Mouse (Mus musculus) intestine, embryonic 14.5 days (tissue): ENCODE measurements around the gene Sytl4. TPM values are rescaled to one million over a fixed set of nuclear protein-coding genes. Genes with fewer than 3 reads are reported as not detected.

Experiments
- ATAC-seq: fragments of 200-750 bp; cut with Nextera tagmentation; replicated peaks from 2 replicates; pipeline ENCODE4 v1.8.0; 2017; ENCODE audit warnings: low read depth, moderate number of reproducible peaks, moderate TSS enrichment, moderate library complexity; ENCODE audit not compliant: low FRiP score, low TSS enrichment
- DNase-seq: peaks from one replicate; pipeline ENCODE4 v3.0.0-alpha.2; 2018; ENCODE audit warnings: low spot score
- H3K27ac ChIP-seq: fragments of 300-500 bp; sonication (generic); 2 replicates; pipeline ENCODE4 v1.5.1; 2014; ENCODE audit warnings: low read depth, mild to moderate bottlenecking, control low read depth
- H3K27me3 ChIP-seq: fragments of 300-500 bp; sonication (generic); replicated peaks from 2 replicates; pipeline ENCODE4 v1.6.1; 2014; ENCODE audit warnings: low read length, control low read depth; ENCODE audit not compliant: control insufficient read depth, insufficient read depth
- H3K36me3 ChIP-seq: fragments of 300-500 bp; sonication (generic); 2 replicates; pipeline ENCODE4 v1.6.1; 2014; ENCODE audit warnings: low read length, control low read depth; ENCODE audit not compliant: control insufficient read depth, insufficient read depth
- H3K4me1 ChIP-seq: fragments of 300-500 bp; sonication (generic); replicated peaks from 2 replicates; pipeline ENCODE4 v1.6.1; 2014; ENCODE audit warnings: low read length, control low read depth, mixed read lengths; ENCODE audit not compliant: control insufficient read depth, insufficient read depth
- H3K4me2 ChIP-seq: fragments of 300-500 bp; sonication (generic); 2 replicates; pipeline ENCODE4 v1.6.1; 2014; ENCODE audit warnings: low read length
- H3K4me3 ChIP-seq: fragments of 300-500 bp; sonication (generic); 2 replicates; pipeline ENCODE4 v1.5.1; 2014; ENCODE audit warnings: low read depth, low read length, control low read depth, mixed read lengths
- H3K9ac ChIP-seq: fragments of 300-500 bp; sonication (generic); 2 replicates; pipeline ENCODE4 v1.6.1; 2014; ENCODE audit warnings: mild to moderate bottlenecking, low read length
- H3K9me3 ChIP-seq: fragments of 300-500 bp; sonication (generic); 2 replicates; pipeline ENCODE4 v1.6.1; 2016; ENCODE audit warnings: low read length, control low read depth; ENCODE audit not compliant: control insufficient read depth
- WGBS: fragments of 180-500 bp; shearing (Covaris S2); extraction: QIAGEN DNeasy Blood & Tissue Kit; methylation state at CpG from one replicate; pipeline ENCODE4 v1.1.7; 2014; 5-methylcytosine and 5-hydroxymethylcytosine counted together
- polyA plus RNA-seq: library from polyadenylated mRNA; unstranded; fragments of >200 nt; fragmentation: Nextera tagmentation; extraction: Ambion mirVana; gene quantifications from 2 replicates; pipeline ENCODE4 v1.2.1, GENCODE M21; 2014

The Sytl4 gene
- 2.7 and 3.4 TPM in 2 replicates for polyA plus RNA-seq

DNA sequence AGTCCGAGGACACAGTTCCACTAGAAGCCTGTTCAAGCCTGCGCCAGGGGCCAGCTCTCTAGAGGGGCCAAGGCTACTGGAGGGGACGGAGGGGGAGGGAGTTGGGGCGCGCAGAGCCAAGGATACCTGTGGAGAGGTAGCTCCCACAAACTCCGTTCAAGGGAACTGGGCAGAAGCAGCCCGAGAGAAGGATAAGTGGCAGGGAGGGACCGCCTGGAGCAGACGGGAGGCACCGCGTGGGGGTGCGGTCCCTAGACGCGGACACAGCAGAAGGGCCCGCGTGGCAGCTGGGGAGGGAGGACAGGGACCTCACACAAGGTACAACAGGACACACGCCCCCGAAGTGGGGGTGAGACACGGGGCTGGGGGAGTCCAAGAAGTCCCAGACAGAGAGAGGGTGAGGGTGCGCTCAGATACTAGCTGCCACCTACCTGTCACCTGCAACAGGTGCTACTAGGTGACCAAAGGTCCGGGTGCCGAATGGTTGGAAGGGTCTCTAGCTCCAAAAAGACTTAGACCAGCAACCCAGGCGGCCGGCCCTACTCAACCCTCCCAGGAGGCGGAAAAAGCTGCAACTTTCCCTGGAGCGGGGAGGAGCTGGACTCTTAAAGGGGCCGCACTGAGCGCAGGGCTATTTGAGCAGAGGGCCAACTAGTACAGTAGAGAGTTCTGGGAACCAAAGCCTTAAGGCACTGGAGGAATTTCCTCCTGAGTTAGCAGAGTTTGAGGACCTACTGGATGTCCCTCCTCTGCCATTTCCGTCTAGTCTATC lies at the start of gene Sytl4:
TSS of gene Sytl4 (minus strand) at position 582 of the 772 bp plus-strand sequence.
- H3K27ac ChIP-seq = no peak within 1 kb of the TSS
- H3K4me1 ChIP-seq = no peaks in the 10 kb centered on the region
- DNase-seq (peak; percentile 56), ATAC-seq (peak; percentile 60)
- H3K9ac ChIP-seq = peak within 1 kb of the TSS; percentile 34; the same call in 1 of the 2 replicates
- peak within 1 kb of the TSS; percentile 63 for H3K4me2 ChIP-seq
- 0 out of 2 replicates have a peak, but pooled peaks cover 8% of the 10 kb centered on the region for H3K27me3 ChIP-seq
- H3K9me3 ChIP-seq = no peaks in the 10 kb centered on the region
- H3K4me3 ChIP-seq = peak within 1 kb of the TSS; percentile 41
- H3K36me3 ChIP-seq = no peaks in the 10 kb centered on the region
- WGBS = 19% methylated on average over 28 of the region's 29 CpGs

GRCm38 (mm10) chrX:134020664-134021063 lies 39.1 kb upstream of the Sytl4 start:
- H3K4me3 ChIP-seq = no peak overlapping the region
- no peaks in the 10 kb centered on the region for H3K9me3 ChIP-seq
- DNase-seq (no peak), ATAC-seq (no peak)
- H3K9ac ChIP-seq = no peak overlapping the region
- H3K36me3 ChIP-seq = no peaks in the 10 kb centered on the region
- 19% methylated on average over 5 of the region's 5 CpGs for WGBS
- no peak overlapping the region for H3K27ac ChIP-seq
- H3K4me2 ChIP-seq = no peak overlapping the region
- H3K4me1 ChIP-seq = no peaks in the 10 kb centered on the region
- H3K27me3 ChIP-seq = no peaks in the 10 kb centered on the region

GRCm38 (mm10) chrX:134019005-134019404 lies 37.4 kb upstream of the Sytl4 start:
- ATAC-seq (no peak), DNase-seq (peak; percentile 73)
- H3K9me3 ChIP-seq = no peaks in the 10 kb centered on the region
- no peaks in the 10 kb centered on the region for H3K36me3 ChIP-seq
- WGBS = 12% methylated on average over 9 of the region's 9 CpGs
- no peaks in the 10 kb centered on the region for H3K27me3 ChIP-seq
- H3K4me1 ChIP-seq = no peaks in the 10 kb centered on the region
- no peak overlapping the region for H3K4me3 ChIP-seq
- no peak overlapping the region for H3K9ac ChIP-seq
- H3K27ac ChIP-seq = no peak overlapping the region
- H3K4me2 ChIP-seq = no peak overlapping the region

- WGBS = 80% methylated on average over 3 of the region's 3 CpGs
- no peak overlapping the region for H3K9ac ChIP-seq
- no peak overlapping the region for H3K27ac ChIP-seq
- H3K27me3 ChIP-seq = no peaks in the 10 kb centered on the region; the same call in 1 of the 2 replicates
- DNase-seq (no peak), ATAC-seq (no peak)
- H3K9me3 ChIP-seq = no peaks in the 10 kb centered on the region
- no peak overlapping the region for H3K4me2 ChIP-seq
- H3K4me1 ChIP-seq = no peaks in the 10 kb centered on the region
- no peak overlapping the region for H3K4me3 ChIP-seq
- H3K36me3 ChIP-seq = no peaks in the 10 kb centered on the region
These were observed 14.3 kb upstream of the Sytl4 start for GRCm38 (mm10) chrX:133995866-133996265.

GRCm38 (mm10) chrX:133964615-133965014 lies 17.0 kb downstream of the Sytl4 start:
- ATAC-seq = no peak
- H3K36me3 ChIP-seq = no peaks in the 10 kb centered on the region
- H3K4me2 ChIP-seq = no peak overlapping the region
- H3K27ac ChIP-seq = no peak overlapping the region
- no peaks in the 10 kb centered on the region for H3K4me1 ChIP-seq
- WGBS = 78% methylated on average over 2 of the region's 2 CpGs
- H3K9ac ChIP-seq = no peak overlapping the region
- no peaks in the 10 kb centered on the region; the same call in 1 of the 2 replicates for H3K27me3 ChIP-seq
- DNase-seq = no peak
- H3K4me3 ChIP-seq = no peak overlapping the region
- H3K9me3 ChIP-seq = no peaks in the 10 kb centered on the region

DNA sequence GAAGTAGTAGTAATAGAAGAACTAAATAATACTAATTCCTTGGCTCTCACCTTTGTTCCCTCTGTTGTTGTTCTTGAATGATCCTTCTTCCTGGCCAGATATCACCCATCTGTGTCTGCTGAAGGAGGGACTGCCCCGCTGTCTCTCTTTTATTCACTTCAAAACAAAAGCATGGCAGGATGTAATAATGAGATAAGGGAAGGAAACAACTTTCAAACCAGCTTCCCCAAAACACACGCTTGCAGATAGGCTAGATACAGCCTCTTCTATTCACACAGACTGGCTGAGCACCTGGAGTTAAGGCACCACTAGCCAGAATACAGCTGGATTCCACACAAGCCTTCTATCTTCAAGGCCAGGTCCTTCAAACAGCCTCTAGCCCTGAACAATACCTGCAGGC lies 21.0 kb downstream of the Sytl4 start:
- ATAC-seq (no peak), DNase-seq (no peak)
- H3K36me3 ChIP-seq = no peaks in the 10 kb centered on the region
- no peak overlapping the region for H3K27ac ChIP-seq
- no peak overlapping the region for H3K4me3 ChIP-seq
- WGBS = 61% methylated on average over 2 of the region's 2 CpGs
- H3K4me1 ChIP-seq = no peaks in the 10 kb centered on the region
- H3K9ac ChIP-seq = no peak overlapping the region
- no peaks in the 10 kb centered on the region for H3K27me3 ChIP-seq
- no peaks in the 10 kb centered on the region for H3K9me3 ChIP-seq
- H3K4me2 ChIP-seq = no peak overlapping the region

- 53% methylated on average over 7 of the region's 7 CpGs for WGBS
- DNase-seq (no peak), ATAC-seq (no peak)
- no peaks in the 10 kb centered on the region for H3K9me3 ChIP-seq
- H3K27ac ChIP-seq = no peak overlapping the region
- no peak overlapping the region for H3K9ac ChIP-seq
- no peaks in the 10 kb centered on the region for H3K4me1 ChIP-seq
- no peak overlapping the region for H3K4me2 ChIP-seq
- no peaks in the 10 kb centered on the region for H3K36me3 ChIP-seq
- no peak overlapping the region for H3K4me3 ChIP-seq
- H3K27me3 ChIP-seq = no peaks in the 10 kb centered on the region
These were observed 27.0 kb downstream of the Sytl4 start for GRCm38 (mm10) chrX:133954661-133955060.

DNA sequence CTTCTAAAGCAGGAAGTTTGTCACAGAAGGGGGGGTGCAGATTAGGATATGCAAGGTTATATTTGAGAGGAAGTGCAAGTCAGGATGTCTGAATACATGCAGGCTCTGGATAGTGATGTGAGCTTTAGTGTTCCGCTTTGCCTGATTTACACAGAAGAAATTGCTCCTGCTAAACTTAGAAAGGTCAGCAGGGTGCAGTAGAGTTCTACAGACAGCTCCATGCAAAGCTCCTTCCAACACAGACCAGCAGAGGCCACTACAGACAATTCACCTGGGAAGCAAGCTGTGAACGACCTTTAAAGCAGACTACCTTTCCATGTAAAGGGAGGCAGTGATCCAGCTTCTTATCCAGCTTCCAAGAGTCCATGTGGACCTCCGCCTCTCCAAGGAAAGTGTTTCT lies 34.2 kb downstream of the Sytl4 start:
- peak; percentile 58 for DNase-seq
- 0 out of 2 replicates have a peak, but pooled peaks have one; percentile 40 for ATAC-seq
- Histone ChIP-seq H3K27me3 (no peaks in the 10 kb centered on the region), H3K4me2 (no peak overlapping the region), H3K4me1 (no peaks in the 10 kb centered on the region), H3K9me3 (no peaks in the 10 kb centered on the region), H3K4me3 (no peak overlapping the region), H3K9ac (no peak overlapping the region), H3K36me3 (no peaks in the 10 kb centered on the region), H3K27ac (no peak overlapping the region)
- WGBS = 47% methylated on average over 3 of the region's 3 CpGs

DNA sequence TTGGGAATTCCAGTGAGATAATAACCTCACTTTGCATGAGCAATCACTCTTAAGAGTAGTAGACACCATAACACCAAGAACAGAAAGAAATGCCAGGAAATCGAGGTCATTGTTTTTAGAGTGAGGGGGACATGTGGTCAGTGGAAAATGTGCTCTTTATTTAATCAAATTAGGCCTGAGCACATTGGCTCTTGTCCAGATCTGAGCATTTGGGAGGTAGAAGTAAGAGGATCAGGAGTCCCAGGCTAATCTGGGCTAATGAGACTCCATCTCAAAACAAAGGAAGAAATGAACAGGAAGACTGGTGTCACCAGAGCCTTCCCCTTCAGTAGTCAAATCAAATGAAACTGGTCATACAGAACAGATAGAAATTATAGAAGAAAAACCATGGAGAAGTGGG lies 42.1 kb downstream of the Sytl4 start:
- no peaks in the 10 kb centered on the region for H3K9me3 ChIP-seq
- no peak overlapping the region for H3K4me3 ChIP-seq
- H3K27me3 ChIP-seq = no peaks in the 10 kb centered on the region
- H3K4me2 ChIP-seq = no peak overlapping the region
- WGBS = 62% methylated on average over 1 of the region's 1 CpGs
- DNase-seq (no peak), ATAC-seq (no peak)
- H3K4me1 ChIP-seq = no peaks in the 10 kb centered on the region
- H3K36me3 ChIP-seq = no peaks in the 10 kb centered on the region
- no peak overlapping the region for H3K9ac ChIP-seq
- no peak overlapping the region for H3K27ac ChIP-seq
